Mouse (Mus musculus) stomach, postnatal 0 days (tissue): ENCODE measurements at regions not wholly inside any gene's neighbourhood (a gene's known extent, or its start where the extent isn't known, plus 50 kb on each side); places are given as distances from the start of the nearest gene placed in this dataset.

Experiments used
- CTCF ChIP-seq: IDR thresholded peaks from 2 replicates; pipeline ENCODE4 v1.5.1; 2016; ENCODE audit warnings: antibody characterized with exemption, low read depth, mild to moderate bottlenecking, moderate library complexity
- EP300 ChIP-seq: optimal IDR thresholded peaks from 2 replicates; pipeline ENCODE3; 2016; ENCODE audit warnings: antibody characterized with exemption

GRCm38 (mm10) chr6:81770301-81770700 is 153.2 kb upstream of the Gcfc2 start:
- TF ChIP-seq CTCF (no peak), EP300 (no peak)
